Mouse (Mus musculus): Measurements from ENCODE around the gene Fbxl2.

The Fbxl2 gene

DNA sequence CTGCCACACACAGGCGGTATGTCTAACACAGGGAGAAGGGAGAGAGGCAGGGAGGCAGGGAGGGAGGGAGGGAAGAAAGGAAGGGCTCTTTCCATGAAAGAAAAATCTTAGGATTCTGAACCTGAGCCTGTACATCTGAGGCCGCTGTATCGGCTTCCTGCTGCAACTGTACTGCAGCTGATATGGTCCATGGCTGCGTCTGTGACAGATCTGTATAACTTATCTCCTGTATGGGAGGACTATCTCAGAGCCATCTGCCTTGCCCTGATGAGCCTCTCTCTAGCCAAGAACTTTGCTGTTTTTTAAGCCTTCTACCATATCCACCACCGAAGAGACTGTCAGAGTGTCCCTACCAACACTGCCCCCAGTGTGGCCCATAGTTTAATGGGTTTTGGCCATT lies 130.2 kb downstream of the Fbxl2 start:
- no peak for DNase-seq (ENCODE audit: low spot score)
